Mouse (Mus musculus): ENCODE data around the gene Mael. TPM values are rescaled to one million over a fixed set of nuclear protein-coding genes. Genes with fewer than 3 reads are reported as not detected.

The Mael gene
- polyA plus RNA-seq, 1 experiment from 2014 or later, result not detected

- Histone ChIP-seq H3K4me2 (no peak overlapping the region), H3K36me3 (peaks cover 9% of the 10 kb centered on the region), H3K27ac (no peak overlapping the region), H3K4me1 (replicated peaks) (no peaks in the 10 kb centered on the region), H3K4me3 (no peak overlapping the region), H3K9ac (no peak overlapping the region), H3K27me3 (no peaks in the 10 kb centered on the region), H3K9me3 (no peaks in the 10 kb centered on the region)
- ATAC-seq (ENCODE audit: low FRiP score), result no peak
- WGBS, result 80% methylated on average over 7 of the region's 7 CpGs
Measured at GRCm38 (mm10) chr1:166266001-166266705, 27.6 kb upstream of the Mael start.

GRCm38 (mm10) chr1:166259526-166259925 is 21.0 kb upstream of the Mael start:
- 77% methylated on average over 6 of the region's 6 CpGs for WGBS
- H3K36me3 ChIP-seq, result no peaks in the 10 kb centered on the region
- H3K9me3 ChIP-seq, result no peaks in the 10 kb centered on the region
- H3K4me3 ChIP-seq, result no peak overlapping the region
- H3K4me1 ChIP-seq (replicated peaks), result peaks cover 30% of the 10 kb centered on the region
- H3K27ac ChIP-seq, result peak overlapping the region; percentile 36
- no peak for ATAC-seq (ENCODE audit: low FRiP score)
- no peaks in the 10 kb centered on the region for H3K27me3 ChIP-seq
- no peak overlapping the region for H3K4me2 ChIP-seq
- peak overlapping the region; percentile 14; the same call in 1 of the 2 replicates for H3K9ac ChIP-seq

GRCm38 (mm10) chr1:166256898-166257297 is 18.4 kb upstream of the Mael start:
- no peak overlapping the region for H3K27ac ChIP-seq

GRCm38 (mm10) chr1:166256302-166256701 is 17.8 kb upstream of the Mael start:
- ATAC-seq (ENCODE audit: low FRiP score), result peak; percentile 62; the same call in 1 of the 2 replicates
- peak overlapping the region; percentile 63 for H3K9ac ChIP-seq
- H3K27me3 ChIP-seq, result peaks cover 8% of the 10 kb centered on the region; the same call in 1 of the 2 replicates
- peak overlapping the region; percentile 60 for H3K4me3 ChIP-seq
- peaks cover 36% of the 10 kb centered on the region for H3K4me1 ChIP-seq (replicated peaks)
- no peaks in the 10 kb centered on the region for H3K36me3 ChIP-seq
- H3K9me3 ChIP-seq, result no peaks in the 10 kb centered on the region
- no peak overlapping the region; the same call in 1 of the 2 replicates for H3K27ac ChIP-seq
- H3K4me2 ChIP-seq, result peak overlapping the region; percentile 87
- WGBS, result 3% methylated on average over 6 of the region's 6 CpGs

More at GRCm38 (mm10) chr1:166256898-166257297, 18.4 kb upstream of the Mael start:
- ATAC-seq (ENCODE audit: low FRiP score), result no peak
- Histone ChIP-seq H3K9me3 (no peaks in the 10 kb centered on the region), H3K4me2 (peak overlapping the region; percentile 87), H3K27me3 (peaks cover 8% of the 10 kb centered on the region; the same call in 1 of the 2 replicates), H3K36me3 (no peaks in the 10 kb centered on the region), H3K4me1 (replicated peaks) (peaks cover 36% of the 10 kb centered on the region), H3K9ac (peak overlapping the region; percentile 63), H3K4me3 (peak overlapping the region; percentile 60)
- WGBS, result 54% methylated on average over 4 of the region's 4 CpGs

- Histone ChIP-seq H3K36me3 (no peaks in the 10 kb centered on the region), H3K9ac (0 out of 2 replicates have a peak overlapping the region, but pooled peaks have one; percentile 79), H3K9me3 (no peaks in the 10 kb centered on the region), H3K4me3 (peak overlapping the region; percentile 60), H3K4me2 (peak overlapping the region; percentile 87), H3K27ac (0 out of 2 replicates have a peak overlapping the region, but pooled peaks have one; percentile 18), H3K4me1 (replicated peaks) (peaks cover 36% of the 10 kb centered on the region), H3K27me3 (peaks cover 8% of the 10 kb centered on the region; the same call in 1 of the 2 replicates)
- ATAC-seq (ENCODE audit: low FRiP score), result no peak
- WGBS, result 6% methylated on average over 2 of the region's 2 CpGs
Measured at GRCm38 (mm10) chr1:166255651-166256050, 17.1 kb upstream of the Mael start.

- 11% methylated on average over 8 of the region's 8 CpGs for WGBS
- peaks cover 8% of the 10 kb centered on the region; the same call in 1 of the 2 replicates for H3K27me3 ChIP-seq
- H3K9ac ChIP-seq, result peak overlapping the region; percentile 79; the same call in 1 of the 2 replicates
- peaks cover 36% of the 10 kb centered on the region for H3K4me1 ChIP-seq (replicated peaks)
- H3K27ac ChIP-seq, result peak overlapping the region; percentile 56; the same call in 1 of the 2 replicates
- peak overlapping the region; percentile 60 for H3K4me3 ChIP-seq
- H3K4me2 ChIP-seq, result peak overlapping the region; percentile 87
- ATAC-seq (ENCODE audit: low FRiP score), result no peak
- H3K36me3 ChIP-seq, result no peaks in the 10 kb centered on the region
- no peaks in the 10 kb centered on the region for H3K9me3 ChIP-seq
Measured at GRCm38 (mm10) chr1:166255091-166255490, 16.5 kb upstream of the Mael start.

- H3K4me3 ChIP-seq, result peak within 1 kb of the TSS; percentile 60
- peak within 1 kb of the TSS; percentile 87 for H3K4me2 ChIP-seq
- peak within 1 kb of the TSS; percentile 79 for H3K9ac ChIP-seq
- ATAC-seq (ENCODE audit: low FRiP score), result peak; percentile 68
- no peaks in the 10 kb centered on the region for H3K9me3 ChIP-seq
- WGBS, result under 1% methylated on average over 72 of the region's 72 CpGs
- H3K27ac ChIP-seq, result peak within 1 kb of the TSS; percentile 56
- H3K4me1 ChIP-seq (replicated peaks), result peaks cover 32% of the 10 kb centered on the region
- no peaks in the 10 kb centered on the region for H3K36me3 ChIP-seq
- H3K27me3 ChIP-seq, result peaks cover 8% of the 10 kb centered on the region; the same call in 1 of the 2 replicates
Measured at GRCm38 (mm10) chr1:166253898-166254894, 15.6 kb upstream of the Mael start, which contains the start of gene Ildr2. TSS of gene Ildr2 (plus strand) at chr1:166254139.

- H3K27me3 ChIP-seq, result no peaks in the 10 kb centered on the region
- H3K27ac ChIP-seq, result no peak overlapping the region
- H3K4me2 ChIP-seq, result no peak overlapping the region
- no peak overlapping the region for H3K9ac ChIP-seq
- no peaks in the 10 kb centered on the region for H3K4me1 ChIP-seq (replicated peaks)
- H3K4me3 ChIP-seq, result no peak overlapping the region
- H3K9me3 ChIP-seq, result no peaks in the 10 kb centered on the region
- H3K36me3 ChIP-seq, result no peaks in the 10 kb centered on the region
- WGBS, result 78% methylated on average over 6 of the region's 6 CpGs
- ATAC-seq (ENCODE audit: low FRiP score), result no peak
Measured at GRCm38 (mm10) chr1:166244285-166244684, 5.7 kb upstream of the Mael start.

- no peaks in the 10 kb centered on the region for H3K9me3 ChIP-seq
- no peaks in the 10 kb centered on the region for H3K4me1 ChIP-seq (replicated peaks)
- ATAC-seq (ENCODE audit: low FRiP score), result no peak
- no peak overlapping the region for H3K4me3 ChIP-seq
- H3K27ac ChIP-seq, result no peak overlapping the region
- no peak overlapping the region for H3K9ac ChIP-seq
- 84% methylated on average over 4 of the region's 4 CpGs for WGBS
- H3K36me3 ChIP-seq, result no peaks in the 10 kb centered on the region
- no peaks in the 10 kb centered on the region for H3K27me3 ChIP-seq
- H3K4me2 ChIP-seq, result no peak overlapping the region
Measured at GRCm38 (mm10) chr1:166214181-166214580, 24.4 kb downstream of the Mael start.

GRCm38 (mm10) chr1:166209371-166209770 is 29.2 kb downstream of the Mael start:
- no peak for ATAC-seq (ENCODE audit: low FRiP score)
- Histone ChIP-seq H3K36me3 (no peaks in the 10 kb centered on the region), H3K27ac (no peak overlapping the region), H3K4me2 (no peak overlapping the region), H3K9me3 (no peaks in the 10 kb centered on the region), H3K27me3 (no peaks in the 10 kb centered on the region), H3K9ac (no peak overlapping the region), H3K4me1 (replicated peaks) (no peaks in the 10 kb centered on the region), H3K4me3 (no peak overlapping the region)
- WGBS, result 88% methylated on average over 6 of the region's 6 CpGs

GRCm38 (mm10) chr1:166205159-166205558 is 33.4 kb downstream of the Mael start:
- 86% methylated on average over 3 of the region's 3 CpGs for WGBS
- ATAC-seq (ENCODE audit: low FRiP score), result no peak
- no peak overlapping the region for H3K4me3 ChIP-seq
- H3K9ac ChIP-seq, result no peak overlapping the region
- H3K4me1 ChIP-seq (replicated peaks), result no peaks in the 10 kb centered on the region
- no peaks in the 10 kb centered on the region for H3K9me3 ChIP-seq
- no peak overlapping the region for H3K27ac ChIP-seq
- no peaks in the 10 kb centered on the region for H3K36me3 ChIP-seq
- no peaks in the 10 kb centered on the region for H3K27me3 ChIP-seq
- H3K4me2 ChIP-seq, result no peak overlapping the region

GRCm38 (mm10) chr1:166204171-166204570 is 34.4 kb downstream of the Mael start:
- Histone ChIP-seq H3K9ac (no peak overlapping the region), H3K27me3 (no peaks in the 10 kb centered on the region), H3K9me3 (no peaks in the 10 kb centered on the region), H3K36me3 (no peaks in the 10 kb centered on the region), H3K27ac (no peak overlapping the region), H3K4me1 (replicated peaks) (no peaks in the 10 kb centered on the region), H3K4me2 (no peak overlapping the region), H3K4me3 (no peak overlapping the region)
- 19% methylated on average over 5 of the region's 5 CpGs for WGBS
- no peak for ATAC-seq (ENCODE audit: low FRiP score)
